Mouse (Mus musculus) embryonic facial prominence, embryonic 14.5 days (tissue): Measurements from ENCODE around the gene Fryl. TPM values are rescaled to one million over a fixed set of nuclear protein-coding genes. Genes with fewer than 3 reads are reported as not detected.

Experiments used
- ATAC-seq: fragments of 200-750 bp; cut with Nextera tagmentation; 2 replicates; pipeline ENCODE4 v1.8.0; 2017; ENCODE audit warnings: low read depth, moderate number of reproducible peaks, moderate TSS enrichment
- DNase-seq: peaks from one replicate; pipeline ENCODE4 v3.0.0-alpha.2; 2015; ENCODE audit warnings: low spot score
- H3K27ac ChIP-seq: fragments of 300-500 bp; sonication (generic); replicated peaks from 2 replicates; pipeline ENCODE4 v1.5.1; 2014; ENCODE audit warnings: low read depth, mild to moderate bottlenecking, low read length, moderate library complexity
- H3K27me3 ChIP-seq: fragments of 300-500 bp; sonication (generic); replicated peaks from 2 replicates; pipeline ENCODE4 v1.6.1; 2014; ENCODE audit warnings: low read length; ENCODE audit not compliant: control insufficient read depth, insufficient read depth
- H3K36me3 ChIP-seq: fragments of 300-500 bp; sonication (generic); 2 replicates; pipeline ENCODE4 v1.6.1; 2014; ENCODE audit warnings: low read length, mixed read lengths; ENCODE audit not compliant: control insufficient read depth, insufficient read depth
- H3K4me1 ChIP-seq: fragments of 300-500 bp; sonication (generic); 2 replicates; pipeline ENCODE4 v1.6.1; 2014; ENCODE audit warnings: antibody characterized with exemption, low read length; ENCODE audit not compliant: control insufficient read depth, insufficient read depth
- H3K4me2 ChIP-seq: fragments of 300-500 bp; sonication (generic); 2 replicates; pipeline ENCODE4 v1.6.1; 2014; ENCODE audit warnings: low read depth, mild to moderate bottlenecking, low read length, moderate library complexity, mixed read lengths
- H3K4me3 ChIP-seq: fragments of 300-500 bp; sonication (generic); 2 replicates; pipeline ENCODE4 v1.5.1; 2014; ENCODE audit warnings: low read depth, mild to moderate bottlenecking, low read length
- H3K9ac ChIP-seq: fragments of 300-500 bp; sonication (generic); 2 replicates; pipeline ENCODE4 v1.6.1; 2014; ENCODE audit warnings: low read depth, mild to moderate bottlenecking, low read length, moderate library complexity, mixed read lengths
- H3K9me3 ChIP-seq: fragments of 300-500 bp; sonication (generic); 2 replicates; pipeline ENCODE4 v1.6.1; 2016; ENCODE audit warnings: low read length; ENCODE audit not compliant: control insufficient read depth
- WGBS: fragments of 180-500 bp; shearing (Covaris S2); extraction: QIAGEN DNeasy Blood & Tissue Kit; methylation state at CpG from one replicate; pipeline ENCODE4 v1.1.7; 2014; 5-methylcytosine and 5-hydroxymethylcytosine counted together
- polyA plus RNA-seq: library from polyadenylated mRNA; unstranded; fragments of >200 nt; fragmentation: Nextera tagmentation; extraction: Ambion mirVana; gene quantifications from 2 replicates; pipeline ENCODE4 v1.2.1, GENCODE M21; 2014

Gene Fryl
- 24.8 and 26.8 TPM in 2 replicates for polyA plus RNA-seq

GRCm38 (mm10) chr5:73256352-73257065 lies at the start of gene Fryl:
Gene Fryl (minus strand): TSS chr5:73256619.
- H3K4me2 ChIP-seq: peak within 1 kb of the TSS; percentile 81
- WGBS: under 1% methylated on average over 42 of the region's 44 CpGs
- H3K9ac ChIP-seq: peak within 1 kb of the TSS; percentile 91
- H3K4me1 ChIP-seq: peaks cover 5% of the 10 kb centered on the region; the same call in 1 of the 2 replicates
- H3K36me3 ChIP-seq: no peaks in the 10 kb centered on the region
- H3K27ac ChIP-seq: peak within 1 kb of the TSS; percentile 95
- H3K9me3 ChIP-seq: no peaks in the 10 kb centered on the region
- peak within 1 kb of the TSS; percentile 97 for H3K4me3 ChIP-seq
- peak; percentile 99 for DNase-seq
- ATAC-seq: peak; percentile 98
- H3K27me3 ChIP-seq: no peaks in the 10 kb centered on the region

DNA sequence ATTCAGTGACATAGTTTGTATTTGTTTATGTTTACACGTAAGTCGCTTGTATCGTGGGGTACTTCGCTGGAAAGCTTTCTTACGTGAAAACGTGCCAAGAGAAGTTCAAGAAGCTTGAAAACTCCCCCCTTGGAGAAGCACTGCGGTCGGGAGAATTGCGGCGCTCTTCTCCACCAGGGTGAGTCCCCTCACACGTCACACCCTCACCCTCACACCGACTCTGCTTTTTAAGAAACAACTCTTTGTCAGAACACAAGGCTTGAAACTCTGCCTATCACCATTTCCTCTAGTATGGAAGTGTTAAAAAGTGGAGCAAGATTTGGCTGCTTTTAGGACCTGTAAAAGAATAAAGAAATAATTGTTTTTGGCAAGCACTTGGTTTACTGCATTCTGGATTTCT lies 48.1 kb upstream of the Fryl start:
- Histone ChIP-seq H3K36me3 (peaks cover 86% of the 10 kb centered on the region), H3K9ac (no peak overlapping the region), H3K27ac (no peak overlapping the region), H3K9me3 (no peaks in the 10 kb centered on the region), H3K4me3 (no peak overlapping the region), H3K4me1 (no peaks in the 10 kb centered on the region), H3K4me2 (no peak overlapping the region), H3K27me3 (no peaks in the 10 kb centered on the region)
- DNase-seq (no peak), ATAC-seq (no peak)
- WGBS: 86% methylated on average over 12 of the region's 12 CpGs

- no peaks in the 10 kb centered on the region for H3K9me3 ChIP-seq
- no peak overlapping the region for H3K9ac ChIP-seq
- WGBS: 86% methylated on average over 7 of the region's 7 CpGs
- no peak overlapping the region for H3K27ac ChIP-seq
- no peak for DNase-seq
- H3K4me2 ChIP-seq: no peak overlapping the region
- no peaks in the 10 kb centered on the region for H3K27me3 ChIP-seq
- no peaks in the 10 kb centered on the region for H3K4me1 ChIP-seq
- peaks cover 76% of the 10 kb centered on the region for H3K36me3 ChIP-seq
- no peak for ATAC-seq
- H3K4me3 ChIP-seq: no peak overlapping the region
These were observed 45.3 kb upstream of the Fryl start for GRCm38 (mm10) chr5:73301601-73302307.

DNA sequence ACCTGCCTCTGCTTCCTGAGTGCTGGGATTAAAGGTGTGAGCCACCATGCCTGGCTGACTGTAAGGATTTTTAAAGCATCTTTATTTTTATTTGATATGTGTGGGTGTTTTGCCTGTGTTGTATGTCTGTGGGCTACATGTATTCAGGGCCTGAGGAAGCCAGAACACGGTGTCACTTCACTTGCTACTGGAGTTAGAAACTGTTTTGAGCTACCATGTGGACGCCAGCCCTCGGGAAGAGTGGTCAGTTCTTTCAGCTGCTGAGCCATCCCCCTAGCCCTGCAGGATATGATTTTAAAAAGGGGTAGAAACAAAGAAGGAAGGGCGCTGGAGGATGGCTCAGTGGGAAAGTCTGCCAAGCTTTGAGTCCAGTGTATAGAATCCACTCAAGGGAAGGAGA lies 39.5 kb upstream of the Fryl start:
- ATAC-seq (no peak), DNase-seq (no peak)
- no peaks in the 10 kb centered on the region for H3K9me3 ChIP-seq
- H3K27me3 ChIP-seq: no peaks in the 10 kb centered on the region
- WGBS: 88% methylated on average over 4 of the region's 4 CpGs
- no peak overlapping the region for H3K4me3 ChIP-seq
- peaks cover 3% of the 10 kb centered on the region for H3K4me1 ChIP-seq
- no peak overlapping the region for H3K9ac ChIP-seq
- H3K36me3 ChIP-seq: peaks cover 48% of the 10 kb centered on the region
- H3K27ac ChIP-seq: no peak overlapping the region
- no peak overlapping the region for H3K4me2 ChIP-seq

GRCm38 (mm10) chr5:73295016-73295415 lies 38.6 kb upstream of the Fryl start:
- DNase-seq (no peak), ATAC-seq (no peak)
- Histone ChIP-seq H3K9me3 (no peaks in the 10 kb centered on the region), H3K27ac (no peak overlapping the region), H3K9ac (no peak overlapping the region), H3K4me2 (no peak overlapping the region), H3K4me1 (peaks cover 3% of the 10 kb centered on the region), H3K27me3 (no peaks in the 10 kb centered on the region), H3K36me3 (peaks cover 39% of the 10 kb centered on the region), H3K4me3 (no peak overlapping the region)
- 97% methylated on average over 7 of the region's 7 CpGs for WGBS

DNA sequence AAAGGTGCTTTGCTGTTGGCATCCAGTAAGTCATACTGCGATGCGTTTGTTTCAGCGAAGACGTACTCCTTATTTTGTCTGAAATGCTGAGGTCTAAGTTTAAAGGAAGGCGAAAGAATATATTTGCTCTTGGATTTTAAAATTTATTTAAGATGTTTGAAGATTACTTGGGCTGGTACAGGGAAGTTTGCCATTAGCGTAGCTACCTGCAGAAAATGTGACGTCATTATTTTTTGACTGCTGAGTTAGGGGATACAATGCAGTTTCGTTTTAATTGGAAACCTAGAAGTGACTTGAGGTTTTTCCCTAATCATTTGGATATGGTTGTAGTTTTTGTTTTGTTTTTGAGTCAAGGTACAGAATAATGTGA lies 37.0 kb upstream of the Fryl start:
- no peak for ATAC-seq
- 11% methylated on average over 8 of the region's 8 CpGs for WGBS
- no peaks in the 10 kb centered on the region for H3K27me3 ChIP-seq

GRCm38 (mm10) chr5:73292502-73293457 lies 36.4 kb upstream of the Fryl start, which contains the start of gene Ociad1:
Gene Ociad1 (plus strand): TSS chr5:73292784.
- peak within 1 kb of the TSS; percentile 70 for H3K4me2 ChIP-seq
- WGBS: under 1% methylated on average over 44 of the region's 58 CpGs
- ATAC-seq (peak; percentile 99), DNase-seq (peak; percentile 99)
- H3K4me1 ChIP-seq: peaks cover 3% of the 10 kb centered on the region
- no peaks in the 10 kb centered on the region for H3K9me3 ChIP-seq
- no peaks in the 10 kb centered on the region for H3K27me3 ChIP-seq
- H3K36me3 ChIP-seq: peaks cover 24% of the 10 kb centered on the region
- H3K27ac ChIP-seq: peak within 1 kb of the TSS; percentile 94
- H3K4me3 ChIP-seq: peak within 1 kb of the TSS; percentile 98
- H3K9ac ChIP-seq: peak within 1 kb of the TSS; percentile 96

More for the DNA sequence above, 37.0 kb upstream of the Fryl start:
- H3K27ac ChIP-seq: peak overlapping the region; percentile 94; the same call in 1 of the 2 replicates
- no peak for DNase-seq
- H3K36me3 ChIP-seq: peaks cover 30% of the 10 kb centered on the region
- H3K9ac ChIP-seq: peak overlapping the region; percentile 96
- peak overlapping the region; percentile 98 for H3K4me3 ChIP-seq
- peak overlapping the region; percentile 70 for H3K4me2 ChIP-seq
- no peaks in the 10 kb centered on the region for H3K9me3 ChIP-seq
- peaks cover 3% of the 10 kb centered on the region for H3K4me1 ChIP-seq

- no peak for DNase-seq
- no peak for ATAC-seq
- Histone ChIP-seq H3K9ac (no peak overlapping the region), H3K4me2 (no peak overlapping the region), H3K36me3 (peaks cover 2% of the 10 kb centered on the region), H3K9me3 (no peaks in the 10 kb centered on the region), H3K27me3 (no peaks in the 10 kb centered on the region), H3K27ac (no peak overlapping the region), H3K4me3 (no peak overlapping the region), H3K4me1 (peaks cover 3% of the 10 kb centered on the region)
- WGBS: 46% methylated on average over 2 of the region's 2 CpGs
These were observed 33.5 kb upstream of the Fryl start for GRCm38 (mm10) chr5:73289900-73290299.
